Comparison of ENCODE assay signal across 26 mouse cellular contexts in genomic region chr6:48224206-48224605, GRCm38 (mm10).
"Had no signal": no experiment of that assay in that cellular context is flagged by ENCODE, and none has a peak within 500 bp of the region (broad histone marks: within the 10 kb centered on the region; RNA-seq: fewer than 3 reads in every experiment).

No protein-coding gene starts in this region.

- H3K27me3 ChIP-seq: embryonic facial prominence, embryonic 12.5 days; embryonic facial prominence, embryonic 13.5 days; embryonic facial prominence, embryonic 15.5 days; forebrain, embryonic 12.5 days; forebrain, embryonic 13.5 days; forebrain, embryonic 15.5 days had no signal

- H3K9ac ChIP-seq: embryonic facial prominence, embryonic 12.5 days; embryonic facial prominence, embryonic 13.5 days; embryonic facial prominence, embryonic 15.5 days; forebrain, embryonic 12.5 days; forebrain, embryonic 13.5 days; forebrain, embryonic 15.5 days; forebrain, postnatal 0 days had no signal

- H3K9me3 ChIP-seq: embryonic facial prominence, embryonic 10.5 days; embryonic facial prominence, embryonic 12.5 days; embryonic facial prominence, embryonic 13.5 days; embryonic facial prominence, embryonic 15.5 days; forebrain, embryonic 10.5 days; forebrain, embryonic 12.5 days; forebrain, embryonic 13.5 days; forebrain, embryonic 15.5 days; heart, embryonic 10.5 days had no signal

- H3K4me3 ChIP-seq: embryonic facial prominence, embryonic 10.5 days; embryonic facial prominence, embryonic 12.5 days; embryonic facial prominence, embryonic 13.5 days; embryonic facial prominence, embryonic 15.5 days; erythroblast, embryonic 14.5 days; forebrain, embryonic 10.5 days; forebrain, embryonic 12.5 days; forebrain, embryonic 13.5 days; forebrain, embryonic 15.5 days; gastrocnemius, adult 2 months; heart, adult 2 months; heart, embryonic 10.5 days had no signal

- ATAC-seq: forebrain, embryonic 13.5 days; forebrain, embryonic 14.5 days; forebrain, embryonic 15.5 days; forebrain, embryonic 16.5 days; forebrain, postnatal 0 days had no signal

- H3K36me3 ChIP-seq: embryonic facial prominence, embryonic 10.5 days; embryonic facial prominence, embryonic 12.5 days; embryonic facial prominence, embryonic 13.5 days; embryonic facial prominence, embryonic 15.5 days; forebrain, embryonic 10.5 days; forebrain, embryonic 12.5 days; forebrain, embryonic 15.5 days; heart, embryonic 10.5 days had no signal

- H3K27ac ChIP-seq: embryonic facial prominence, embryonic 10.5 days; embryonic facial prominence, embryonic 12.5 days; embryonic facial prominence, embryonic 13.5 days; embryonic facial prominence, embryonic 15.5 days; forebrain, embryonic 10.5 days; forebrain, embryonic 12.5 days; forebrain, embryonic 13.5 days; forebrain, embryonic 15.5 days; gastrocnemius, adult 2 months; heart, adult 2 months; heart, embryonic 10.5 days had no signal

- H3K4me2 ChIP-seq: embryonic facial prominence, embryonic 12.5 days; embryonic facial prominence, embryonic 13.5 days; embryonic facial prominence, embryonic 15.5 days; forebrain, embryonic 12.5 days; forebrain, embryonic 13.5 days; forebrain, embryonic 15.5 days had no signal

- H3K4me1 ChIP-seq: embryonic facial prominence, embryonic 10.5 days; embryonic facial prominence, embryonic 12.5 days; embryonic facial prominence, embryonic 13.5 days; embryonic facial prominence, embryonic 15.5 days; forebrain, embryonic 10.5 days; forebrain, embryonic 12.5 days; forebrain, embryonic 13.5 days; forebrain, embryonic 15.5 days had no signal

- DNase-seq: cerebellum, adult 9-11 months; cerebellum, postnatal 14 days; cerebellum, postnatal 25 days; cerebellum, postnatal 36 days; embryo, embryonic 11 days; forebrain, postnatal 0 days; gastrocnemius, adult 2 months; gastrocnemius, postnatal 10 days; gastrocnemius, postnatal 14 days; gastrocnemius, postnatal 25 days; gastrocnemius, postnatal 36 days; heart, adult 11 months; heart, adult 18-20 months; heart, adult 2 months had no signal
